Mouse (Mus musculus) lung, embryonic 16.5 days (tissue): ENCODE data around the gene Ankfy1. TPM values are rescaled to one million over a fixed set of nuclear protein-coding genes. Genes with fewer than 3 reads are reported as not detected.
"Not testable (repeated sequence)": the region's sequence is repeated elsewhere in the genome, so short reads cannot be mapped to it uniquely, and the experiment has no call there.

Experiments used
- ATAC-seq: fragments of 200-750 bp; cut with Nextera tagmentation; 2 replicates; pipeline ENCODE4 v1.8.0; 2017; ENCODE audit warnings: low read depth, mild to moderate bottlenecking, moderate library complexity
- H3K27ac ChIP-seq: fragments of 300-500 bp; sonication (generic); 2 replicates; pipeline ENCODE4 v1.5.1; 2014; ENCODE audit warnings: mild to moderate bottlenecking, control low read depth, low read length
- H3K27me3 ChIP-seq: fragments of 300-500 bp; sonication (generic); 2 replicates; pipeline ENCODE4 v1.6.1; 2014; ENCODE audit warnings: low read depth, low read length, mixed read lengths; ENCODE audit not compliant: control insufficient read depth, insufficient read depth
- H3K36me3 ChIP-seq: fragments of 300-500 bp; sonication (generic); 2 replicates; pipeline ENCODE4 v1.6.1; 2014; ENCODE audit warnings: low read length; ENCODE audit not compliant: control insufficient read depth, insufficient read depth
- H3K4me1 ChIP-seq: fragments of 300-500 bp; sonication (generic); replicated peaks from 2 replicates; pipeline ENCODE4 v1.6.1; 2014; ENCODE audit warnings: low read length, mixed read lengths; ENCODE audit not compliant: control insufficient read depth, insufficient read depth
- H3K4me2 ChIP-seq: fragments of 300-500 bp; sonication (generic); 2 replicates; pipeline ENCODE4 v1.6.1; 2014; ENCODE audit warnings: low read depth, low read length, control low read depth
- H3K4me3 ChIP-seq: fragments of 300-500 bp; sonication (generic); 2 replicates; pipeline ENCODE4 v1.5.1; 2014; ENCODE audit warnings: mild to moderate bottlenecking, low read length, control low read depth
- H3K9ac ChIP-seq: fragments of 300-500 bp; sonication (generic); 2 replicates; pipeline ENCODE4 v1.6.1; 2014; ENCODE audit warnings: low read length, control low read depth
- H3K9me3 ChIP-seq: fragments of 300-500 bp; sonication (generic); 2 replicates; pipeline ENCODE4 v1.6.1; 2016; ENCODE audit warnings: low read length; ENCODE audit not compliant: control insufficient read depth
- WGBS: fragments of 180-500 bp; shearing (Covaris S2); extraction: QIAGEN DNeasy Blood & Tissue Kit; methylation state at CpG from one replicate; pipeline ENCODE4 v1.1.7; 2014; 5-methylcytosine and 5-hydroxymethylcytosine counted together
- polyA plus RNA-seq: library from polyadenylated mRNA; unstranded; fragments of >200 nt; fragmentation: Nextera tagmentation; extraction: Ambion mirVana; gene quantifications from 2 replicates; pipeline ENCODE4 v1.2.1, GENCODE M21; 2015

The Ankfy1 gene
- polyA plus RNA-seq, 1 experiment from 2014 or later = 24.4 TPM

DNA sequence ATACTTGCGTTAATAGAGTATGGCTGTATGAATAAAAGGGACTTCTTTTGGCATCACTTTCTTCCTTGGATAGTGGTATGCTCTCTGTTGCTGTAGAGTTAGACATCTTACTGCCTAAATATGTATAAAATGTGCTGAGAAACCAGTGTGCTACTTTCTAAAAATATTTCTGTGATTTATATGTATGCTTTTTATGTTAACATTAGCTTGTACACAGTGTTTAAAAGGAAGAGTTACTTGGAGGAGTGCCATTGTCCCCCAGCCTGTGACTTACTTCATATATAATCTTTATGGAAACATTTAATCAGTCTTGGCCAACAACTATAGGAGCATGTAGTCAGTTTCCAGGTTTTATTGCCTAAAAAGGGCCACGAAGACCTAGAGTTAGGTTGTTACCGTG, 79.3 kb downstream of the Ankfy1 start:
- H3K27me3 ChIP-seq = no peaks in the 10 kb centered on the region
- H3K4me2 ChIP-seq = no peak overlapping the region
- H3K36me3 ChIP-seq = peaks cover 7% of the 10 kb centered on the region; the same call in 1 of the 2 replicates
- peak; percentile 13; the same call in 1 of the 2 replicates for ATAC-seq
- H3K27ac ChIP-seq = peak overlapping the region; percentile 39; the same call in 1 of the 2 replicates
- no peaks in the 10 kb centered on the region for H3K9me3 ChIP-seq
- H3K9ac ChIP-seq = no peak overlapping the region
- H3K4me3 ChIP-seq = no peak overlapping the region
- peaks cover 7% of the 10 kb centered on the region; the same call in 1 of the 2 replicates for H3K4me1 ChIP-seq
- 71% methylated on average over 3 of the region's 3 CpGs for WGBS

DNA sequence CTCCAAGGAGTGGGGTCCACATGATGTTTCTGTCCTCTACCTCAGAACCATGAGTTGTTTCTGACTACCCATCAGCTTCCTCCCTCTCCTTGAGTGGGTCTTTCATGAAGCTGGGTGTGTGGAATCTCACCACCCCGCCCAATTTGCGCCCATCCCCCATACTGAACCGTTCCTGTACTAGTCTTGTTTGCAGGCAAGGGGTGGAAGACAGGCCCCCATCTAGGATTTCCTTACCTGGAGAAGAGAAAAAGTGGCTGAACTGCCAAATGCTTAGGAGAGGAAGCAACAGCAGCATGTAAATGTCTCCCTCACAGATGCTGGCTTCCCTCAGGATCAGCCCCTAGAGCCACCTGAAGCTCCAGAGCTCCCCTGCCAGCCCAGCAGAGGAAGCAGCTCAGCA, 80.5 kb downstream of the Ankfy1 start:
- Histone ChIP-seq H3K27me3 (no peaks in the 10 kb centered on the region), H3K27ac (no peak overlapping the region), H3K4me3 (no peak overlapping the region), H3K9me3 (no peaks in the 10 kb centered on the region), H3K4me2 (no peak overlapping the region), H3K4me1 (peaks cover 7% of the 10 kb centered on the region; the same call in 1 of the 2 replicates), H3K9ac (no peak overlapping the region), H3K36me3 (no peaks in the 10 kb centered on the region; the same call in 1 of the 2 replicates)
- 91% methylated on average over 3 of the region's 3 CpGs for WGBS
- no peak for ATAC-seq

DNA sequence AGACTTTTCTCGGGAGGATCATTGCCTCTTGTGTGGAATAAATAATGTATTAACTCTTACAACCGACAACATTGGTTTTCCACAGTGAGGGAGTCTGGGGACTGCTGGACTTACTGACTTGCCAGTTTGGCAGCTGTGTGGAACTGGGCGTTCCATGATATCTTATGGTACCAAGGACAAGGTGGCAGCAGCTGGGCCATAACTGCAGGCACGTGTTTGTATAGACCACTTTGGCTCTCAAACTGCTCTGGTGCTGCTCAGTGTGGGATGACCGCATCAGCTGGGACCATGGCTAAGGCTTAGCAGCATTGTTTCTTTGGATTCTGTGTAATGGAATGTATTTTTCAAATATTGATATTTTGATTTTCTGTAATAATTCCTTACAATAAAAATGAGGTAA, 81.0 kb downstream of the Ankfy1 start:
- H3K4me1 ChIP-seq = peaks cover 7% of the 10 kb centered on the region; the same call in 1 of the 2 replicates
- H3K9me3 ChIP-seq = no peaks in the 10 kb centered on the region
- H3K36me3 ChIP-seq = no peaks in the 10 kb centered on the region; the same call in 1 of the 2 replicates
- no peak overlapping the region for H3K27ac ChIP-seq
- no peak overlapping the region for H3K9ac ChIP-seq
- no peak overlapping the region for H3K4me3 ChIP-seq
- no peaks in the 10 kb centered on the region for H3K27me3 ChIP-seq
- 59% methylated on average over 5 of the region's 5 CpGs for WGBS
- peak; percentile 47; the same call in 1 of the 2 replicates for ATAC-seq
- no peak overlapping the region for H3K4me2 ChIP-seq

DNA sequence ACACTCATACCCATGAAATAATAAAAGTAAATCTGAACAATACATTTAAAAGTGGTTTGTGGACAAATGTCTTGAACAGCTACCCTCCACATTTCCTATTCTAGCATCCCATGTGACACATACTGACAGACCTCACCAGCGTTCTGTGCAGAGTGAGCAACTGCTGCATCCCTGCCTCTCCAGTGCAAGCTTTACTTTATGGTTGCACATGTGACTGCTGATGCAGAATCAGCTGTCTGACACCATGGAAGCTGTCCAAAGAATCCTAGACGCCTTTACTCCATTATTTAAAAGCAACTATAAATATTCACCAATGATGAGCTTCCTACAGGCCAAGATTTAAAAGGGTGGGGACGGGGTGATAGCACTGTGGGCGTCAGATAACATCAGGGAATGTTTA, 81.7 kb downstream of the Ankfy1 start:
- peaks cover 7% of the 10 kb centered on the region; the same call in 1 of the 2 replicates for H3K4me1 ChIP-seq
- 38% methylated on average over 4 of the region's 4 CpGs for WGBS
- no peaks in the 10 kb centered on the region; the same call in 1 of the 2 replicates for H3K36me3 ChIP-seq
- H3K4me3 ChIP-seq = no peak overlapping the region
- no peak overlapping the region for H3K4me2 ChIP-seq
- ATAC-seq = peak; percentile 82
- no peak overlapping the region for H3K9ac ChIP-seq
- H3K27ac ChIP-seq = no peak overlapping the region
- H3K9me3 ChIP-seq = no peaks in the 10 kb centered on the region
- H3K27me3 ChIP-seq = no peaks in the 10 kb centered on the region

DNA sequence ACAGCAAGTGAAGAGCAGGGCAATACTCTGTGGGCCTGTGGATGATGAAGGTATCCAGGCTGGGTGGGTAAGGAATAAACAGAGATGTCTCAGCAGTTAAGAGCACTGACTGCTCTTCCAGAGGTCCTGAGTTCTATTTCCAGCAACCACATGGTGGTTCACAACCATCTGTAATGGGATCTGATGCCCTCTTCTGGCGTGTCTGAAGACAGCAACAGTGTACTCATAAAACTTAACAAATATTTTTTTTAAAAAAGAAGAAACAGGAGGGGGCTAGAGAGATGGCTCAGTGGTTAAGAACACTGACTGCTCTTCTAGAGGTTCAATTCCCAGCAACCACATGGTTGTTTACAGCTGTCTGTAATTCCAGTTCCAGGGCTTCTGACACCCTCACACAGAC, 82.8 kb downstream of the Ankfy1 start:
- H3K9ac ChIP-seq, H3K36me3 ChIP-seq, H3K27me3 ChIP-seq, ATAC-seq, H3K4me1 ChIP-seq, H3K9me3 ChIP-seq, H3K4me2 ChIP-seq, H3K27ac ChIP-seq, H3K4me3 ChIP-seq: not testable (repeated sequence)
- WGBS = 36% methylated on average over 1 of the region's 1 CpGs

- Histone ChIP-seq H3K9me3 (no peaks in the 10 kb centered on the region), H3K4me1 (no peaks in the 10 kb centered on the region), H3K36me3 (no peaks in the 10 kb centered on the region), H3K4me3 (no peak overlapping the region), H3K9ac (no peak overlapping the region), H3K4me2 (no peak overlapping the region), H3K27me3 (no peaks in the 10 kb centered on the region), H3K27ac (no peak overlapping the region)
- no peak for ATAC-seq
Measured at GRCm38 (mm10) chr11:72778957-72779356, 89.2 kb downstream of the Ankfy1 start.

GRCm38 (mm10) chr11:72782103-72782502, 92.3 kb downstream of the Ankfy1 start:
- no peak for ATAC-seq
- Histone ChIP-seq H3K9me3 (no peaks in the 10 kb centered on the region), H3K36me3 (no peaks in the 10 kb centered on the region), H3K4me2 (no peak overlapping the region), H3K9ac (no peak overlapping the region), H3K4me1 (no peaks in the 10 kb centered on the region), H3K4me3 (no peak overlapping the region), H3K27ac (no peak overlapping the region), H3K27me3 (no peaks in the 10 kb centered on the region)
- whole genome bisulfite sequencing = 70% methylated on average over 2 of the region's 2 CpGs

GRCm38 (mm10) chr11:72782503-72782902, 92.7 kb downstream of the Ankfy1 start:
- Histone ChIP-seq H3K27ac (no peak overlapping the region), H3K4me1 (no peaks in the 10 kb centered on the region), H3K4me3 (no peak overlapping the region), H3K9me3 (no peaks in the 10 kb centered on the region), H3K9ac (no peak overlapping the region), H3K27me3 (no peaks in the 10 kb centered on the region), H3K4me2 (no peak overlapping the region), H3K36me3 (no peaks in the 10 kb centered on the region)
- WGBS = 78% methylated on average over 3 of the region's 3 CpGs
- no peak for ATAC-seq

GRCm38 (mm10) chr11:72792033-72792432, 102.2 kb downstream of the Ankfy1 start:
- no peaks in the 10 kb centered on the region for H3K36me3 ChIP-seq
- peaks cover 9% of the 10 kb centered on the region for H3K4me1 ChIP-seq
- ATAC-seq = no peak
- no peak overlapping the region for H3K4me3 ChIP-seq
- no peak overlapping the region for H3K4me2 ChIP-seq
- H3K9me3 ChIP-seq = no peaks in the 10 kb centered on the region
- no peak overlapping the region for H3K27ac ChIP-seq
- H3K27me3 ChIP-seq = no peaks in the 10 kb centered on the region
- no peak overlapping the region for H3K9ac ChIP-seq

DNA sequence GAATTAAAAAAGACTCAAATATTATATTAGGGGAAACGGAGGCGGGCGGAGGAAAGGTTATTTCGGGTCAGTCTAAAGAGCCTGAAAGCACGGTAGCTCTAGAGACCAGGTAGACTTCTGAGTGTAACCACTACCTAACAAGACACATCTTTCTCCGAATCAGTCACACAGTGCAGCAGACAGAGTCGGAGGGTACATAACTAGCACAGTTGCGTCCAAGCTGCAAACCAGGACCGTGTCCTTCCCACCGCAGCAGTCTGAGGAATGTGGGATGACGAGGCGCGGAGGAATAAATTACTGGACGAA, 105.3 kb downstream of the Ankfy1 start:
- peak; percentile 22 for ATAC-seq
- H3K4me2 ChIP-seq = peak overlapping the region; percentile 86
- peak overlapping the region; percentile 83 for H3K27ac ChIP-seq
- no peaks in the 10 kb centered on the region for H3K9me3 ChIP-seq
- H3K9ac ChIP-seq = peak overlapping the region; percentile 91
- peak overlapping the region; percentile 72 for H3K4me3 ChIP-seq
- H3K4me1 ChIP-seq = peaks cover 9% of the 10 kb centered on the region
- H3K36me3 ChIP-seq = no peaks in the 10 kb centered on the region
- WGBS = 12% methylated on average over 14 of the region's 14 CpGs
- no peaks in the 10 kb centered on the region for H3K27me3 ChIP-seq
